Mouse (Mus musculus) small intestine, adult 2 months (tissue): ENCODE results near the gene Gm14214. TPM values are rescaled to one million over a fixed set of nuclear protein-coding genes. Genes with fewer than 3 reads are reported as not detected.
A peak's percentile ranks its signal among the peaks of the same experiment; 100 is the strongest.

Source experiments
- H3K27ac ChIP-seq: fragments of 200-500 bp; 2 replicates; pipeline ENCODE4 v1.5.1; 2012; ENCODE audit warnings: low read depth, low read length, control low read depth, inconsistent platforms; ENCODE audit not compliant: insufficient read depth
- H3K27me3 ChIP-seq: fragments of 200-500 bp; 2 replicates; pipeline ENCODE4 v1.6.1; 2012; ENCODE audit warnings: mild to moderate bottlenecking, moderate library complexity, low read length, inconsistent platforms; ENCODE audit not compliant: control insufficient read depth, insufficient read depth
- H3K36me3 ChIP-seq: fragments of 200-500 bp; 2 replicates; pipeline ENCODE4 v1.6.1; 2012; ENCODE audit warnings: mild to moderate bottlenecking, low read length, control low read depth, inconsistent platforms; ENCODE audit not compliant: control insufficient read depth, insufficient read depth
- H3K4me1 ChIP-seq: fragments of 200-500 bp; 2 replicates; pipeline ENCODE4 v1.6.1; 2012; ENCODE audit warnings: low read length, inconsistent platforms, mixed read lengths; ENCODE audit not compliant: control insufficient read depth, insufficient read depth, insufficient read length
- H3K4me3 ChIP-seq: fragments of 200-500 bp; 2 replicates; pipeline ENCODE4 v1.5.1; 2012; ENCODE audit warnings: low read depth, mild to moderate bottlenecking, control low read depth, inconsistent platforms, low read length, moderate library complexity
- CTCF ChIP-seq: fragments of 200-500 bp; IDR thresholded peaks from 2 replicates; pipeline ENCODE4 v1.5.1; 2012; ENCODE audit warnings: low read depth, mild to moderate bottlenecking, control low read depth, inconsistent platforms, low read length, moderate library complexity, mixed read lengths; ENCODE audit not compliant: insufficient replicate concordance, insufficient read length; ENCODE audit errors: extremely low read depth
- POLR2A ChIP-seq: fragments of 200-500 bp; IDR thresholded peaks from 2 replicates; pipeline ENCODE4 v1.6.1; 2012; ENCODE audit warnings: low read depth, mild to moderate bottlenecking, control low read depth, inconsistent platforms, low read length, moderate library complexity
- WGBS: fragments of 180-500 bp; shearing (Covaris S2); methylation state at CpG from one replicate; pipeline ENCODE4 v1.1.7; 2018; 5-methylcytosine and 5-hydroxymethylcytosine counted together
- polyA plus RNA-seq: library from polyadenylated mRNA; depleted of rRNA; stranded (reverse); fragments of >200 nt; gene quantifications from 2 replicates; pipeline ENCODE4 v1.2.3, GENCODE M21; 2012

The Gm14214 gene
- polyA plus RNA-seq, 1 experiment, result not detected

GRCm38 (mm10) chr2:154774032-154774431, 4.2 kb upstream of the Gm14214 start:
- H3K27me3 ChIP-seq, result no peaks in the 10 kb centered on the region
- no peak overlapping the region for H3K4me3 ChIP-seq
- no peak overlapping the region for H3K27ac ChIP-seq
- no peaks in the 10 kb centered on the region for H3K4me1 ChIP-seq
- H3K36me3 ChIP-seq, result no peaks in the 10 kb centered on the region
- 63% methylated on average over 1 of the region's 1 CpGs for WGBS
- TF ChIP-seq CTCF (no peak), POLR2A (no peak)

- 81% methylated on average over 8 of the region's 8 CpGs for WGBS
- Histone ChIP-seq H3K27me3 (no peaks in the 10 kb centered on the region), H3K36me3 (no peaks in the 10 kb centered on the region), H3K27ac (no peak overlapping the region), H3K4me3 (no peak overlapping the region), H3K4me1 (no peaks in the 10 kb centered on the region)
- TF ChIP-seq CTCF (no peak), POLR2A (no peak)
Measured at GRCm38 (mm10) chr2:154771604-154772003, 1.8 kb upstream of the Gm14214 start.

- WGBS, result 74% methylated on average over 6 of the region's 6 CpGs
- no peaks in the 10 kb centered on the region for H3K36me3 ChIP-seq
- H3K4me3 ChIP-seq, result no peak overlapping the region
- TF ChIP-seq POLR2A (no peak), CTCF (no peak)
- no peak overlapping the region for H3K27ac ChIP-seq
- peaks cover 5% of the 10 kb centered on the region for H3K4me1 ChIP-seq
- H3K27me3 ChIP-seq, result no peaks in the 10 kb centered on the region
Measured at GRCm38 (mm10) chr2:154767051-154767450, 2.8 kb downstream of the Gm14214 start.

GRCm38 (mm10) chr2:154765554-154766008, 4.2 kb downstream of the Gm14214 start:
- peaks cover 5% of the 10 kb centered on the region for H3K4me1 ChIP-seq
- H3K4me3 ChIP-seq, result no peak overlapping the region
- H3K27ac ChIP-seq, result no peak overlapping the region
- no peak for TF ChIP-seq CTCF
- TF ChIP-seq POLR2A, result no peak
- no peaks in the 10 kb centered on the region for H3K27me3 ChIP-seq
- H3K36me3 ChIP-seq, result no peaks in the 10 kb centered on the region
- WGBS, result 35% methylated on average over 8 of the region's 8 CpGs

GRCm38 (mm10) chr2:154764828-154765497, 4.9 kb downstream of the Gm14214 start:
- WGBS, result 79% methylated on average over 9 of the region's 9 CpGs
- peaks cover 5% of the 10 kb centered on the region for H3K4me1 ChIP-seq
- H3K4me3 ChIP-seq, result no peak overlapping the region
- no peak overlapping the region for H3K27ac ChIP-seq
- peak; percentile 33; the same call in 1 of the 2 replicates for TF ChIP-seq CTCF
- TF ChIP-seq POLR2A, result no peak
- H3K27me3 ChIP-seq, result no peaks in the 10 kb centered on the region
- no peaks in the 10 kb centered on the region for H3K36me3 ChIP-seq

GRCm38 (mm10) chr2:154763226-154763625, 6.6 kb downstream of the Gm14214 start:
- H3K4me1 ChIP-seq, result peaks cover 5% of the 10 kb centered on the region
- no peak overlapping the region for H3K4me3 ChIP-seq
- no peaks in the 10 kb centered on the region for H3K36me3 ChIP-seq
- WGBS, result 63% methylated on average over 3 of the region's 3 CpGs
- H3K27ac ChIP-seq, result no peak overlapping the region
- H3K27me3 ChIP-seq, result no peaks in the 10 kb centered on the region
- no peak for TF ChIP-seq POLR2A
- no peak for TF ChIP-seq CTCF

- no peaks in the 10 kb centered on the region for H3K36me3 ChIP-seq
- H3K4me3 ChIP-seq, result no peak overlapping the region
- WGBS, result 92% methylated on average over 1 of the region's 1 CpGs
- H3K27me3 ChIP-seq, result no peaks in the 10 kb centered on the region
- H3K4me1 ChIP-seq, result no peaks in the 10 kb centered on the region
- TF ChIP-seq CTCF (no peak), POLR2A (no peak)
- no peak overlapping the region for H3K27ac ChIP-seq
Measured at GRCm38 (mm10) chr2:154758454-154758853, 11.4 kb downstream of the Gm14214 start.
